Mouse (Mus musculus) ES-Bruce4 (cell line): ENCODE data around the gene Gpc6. TPM values are rescaled to one million over a fixed set of nuclear protein-coding genes. Genes with fewer than 3 reads are reported as not detected.

Source experiments
- H3K27ac ChIP-seq: 2 replicates; pipeline ENCODE4 v1.5.1; 2012; ENCODE audit warnings: low read length, inconsistent platforms; ENCODE audit not compliant: insufficient read depth
- H3K27me3 ChIP-seq: 2 replicates; pipeline ENCODE4 v1.6.1; 2012; ENCODE audit warnings: mild to moderate bottlenecking, low read length, inconsistent platforms; ENCODE audit not compliant: control insufficient read depth, poor library complexity, insufficient read depth, severe bottlenecking
- H3K36me3 ChIP-seq: 2 replicates; pipeline ENCODE4 v1.6.1; 2012; ENCODE audit warnings: inconsistent platforms, mild to moderate bottlenecking, low read length, moderate library complexity; ENCODE audit not compliant: control insufficient read depth, poor library complexity, insufficient read depth, severe bottlenecking
- H3K4me1 ChIP-seq: one replicate; pipeline ENCODE4 v1.8.1; 2011; ENCODE audit warnings: low read length; ENCODE audit not compliant: control insufficient read depth, insufficient read depth
- H3K4me3 ChIP-seq: 2 replicates; pipeline ENCODE4 v1.5.1; 2011; ENCODE audit warnings: low read depth, mild to moderate bottlenecking, low read length
- H3K9ac ChIP-seq: 2 replicates; pipeline ENCODE4 v1.6.1; 2012; ENCODE audit warnings: low read depth, mild to moderate bottlenecking, inconsistent platforms; ENCODE audit not compliant: poor library complexity, severe bottlenecking
- H3K9me3 ChIP-seq: replicated peaks from 2 replicates; pipeline ENCODE4 v1.6.1; 2012; ENCODE audit warnings: mild to moderate bottlenecking, low read length, inconsistent platforms; ENCODE audit not compliant: control insufficient read depth, poor library complexity, insufficient read depth, severe bottlenecking
- CTCF ChIP-seq: IDR thresholded peaks from one replicate; pipeline ENCODE4 v1.8.1; 2011; ENCODE audit warnings: low read depth, low read length
- EP300 ChIP-seq: IDR thresholded peaks from 2 replicates; pipeline ENCODE4 v1.6.1; 2011; ENCODE audit warnings: low read depth, low read length; ENCODE audit not compliant: insufficient read depth
- POLR2A ChIP-seq: IDR thresholded peaks from one replicate; pipeline ENCODE4 v1.8.1; 2011; ENCODE audit warnings: low read length; ENCODE audit not compliant: insufficient read depth
- polyA plus RNA-seq: library from polyadenylated mRNA; stranded (reverse); fragments of >200 nt; gene quantifications from 2 replicates; pipeline ENCODE4 v1.2.4, GENCODE M21; 2011; ENCODE audit warnings: low read depth; ENCODE audit not compliant: missing spikeins, insufficient read depth, insufficient read length

Gpc6 gene
- polyA plus RNA-seq, 1 experiment, result 4.7 TPM

GRCm38 (mm10) chr14:117384096-117384770 is 459.1 kb downstream of the Gpc6 start:
- no peak for TF ChIP-seq CTCF
- TF ChIP-seq EP300, result no peak
- TF ChIP-seq POLR2A, result no peak

GRCm38 (mm10) chr14:117385731-117386270 is 460.7 kb downstream of the Gpc6 start:
- Histone ChIP-seq H3K27me3 (no peaks in the 10 kb centered on the region), H3K9me3 (no peaks in the 10 kb centered on the region), H3K36me3 (no peaks in the 10 kb centered on the region), H3K4me3 (no peak overlapping the region), H3K27ac (no peak overlapping the region), H3K4me1 (no peaks in the 10 kb centered on the region), H3K9ac (no peak overlapping the region)
- TF ChIP-seq EP300 (no peak), CTCF (no peak), POLR2A (no peak)

More at GRCm38 (mm10) chr14:117384096-117384770, 459.1 kb downstream of the Gpc6 start:
- Histone ChIP-seq H3K36me3 (no peaks in the 10 kb centered on the region), H3K9ac (no peak overlapping the region), H3K4me1 (no peaks in the 10 kb centered on the region), H3K27ac (no peak overlapping the region), H3K4me3 (no peak overlapping the region), H3K27me3 (no peaks in the 10 kb centered on the region), H3K9me3 (no peaks in the 10 kb centered on the region)

GRCm38 (mm10) chr14:117390794-117391320 is 465.7 kb downstream of the Gpc6 start:
- H3K36me3 ChIP-seq, result no peaks in the 10 kb centered on the region
- TF ChIP-seq POLR2A, result no peak
- no peak for TF ChIP-seq EP300
- TF ChIP-seq CTCF, result no peak
- H3K27me3 ChIP-seq, result no peaks in the 10 kb centered on the region
- no peak overlapping the region for H3K27ac ChIP-seq
- no peak overlapping the region for H3K4me3 ChIP-seq
- H3K9me3 ChIP-seq, result no peaks in the 10 kb centered on the region
- H3K4me1 ChIP-seq, result no peaks in the 10 kb centered on the region
- H3K9ac ChIP-seq, result no peak overlapping the region

DNA sequence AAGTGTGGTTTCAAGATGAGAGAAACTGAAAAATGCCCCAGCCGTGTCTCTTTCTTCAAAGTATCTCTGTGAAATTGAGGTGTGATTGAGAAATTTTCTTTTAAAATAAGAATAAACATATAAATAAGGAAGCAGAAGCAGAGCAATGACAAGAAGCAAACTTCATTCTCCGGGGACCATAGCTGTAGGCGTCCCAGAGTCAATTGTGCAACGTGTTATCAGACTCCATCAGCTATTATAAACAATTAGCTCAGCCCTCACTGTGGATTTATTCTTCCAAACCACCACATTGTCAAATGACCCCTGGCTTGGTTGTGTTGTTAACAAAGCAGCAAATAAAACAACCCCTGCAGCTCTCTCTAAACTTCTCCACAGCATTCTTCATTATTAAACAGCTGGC is 466.3 kb downstream of the Gpc6 start:
- Histone ChIP-seq H3K9me3 (no peaks in the 10 kb centered on the region), H3K4me1 (no peaks in the 10 kb centered on the region), H3K9ac (no peak overlapping the region), H3K27me3 (no peaks in the 10 kb centered on the region), H3K36me3 (no peaks in the 10 kb centered on the region), H3K4me3 (no peak overlapping the region), H3K27ac (no peak overlapping the region)
- no peak for TF ChIP-seq POLR2A

- Histone ChIP-seq H3K27me3 (no peaks in the 10 kb centered on the region), H3K36me3 (no peaks in the 10 kb centered on the region), H3K4me1 (no peaks in the 10 kb centered on the region), H3K4me3 (no peak overlapping the region), H3K27ac (no peak overlapping the region), H3K9me3 (no peaks in the 10 kb centered on the region), H3K9ac (no peak overlapping the region)
- TF ChIP-seq EP300 (no peak), POLR2A (no peak), CTCF (no peak)
These were observed 472.1 kb downstream of the Gpc6 start for GRCm38 (mm10) chr14:117397165-117397564.

- Histone ChIP-seq H3K36me3 (no peaks in the 10 kb centered on the region), H3K4me3 (no peak overlapping the region), H3K27ac (no peak overlapping the region), H3K9ac (no peak overlapping the region), H3K27me3 (no peaks in the 10 kb centered on the region), H3K4me1 (no peaks in the 10 kb centered on the region), H3K9me3 (no peaks in the 10 kb centered on the region)
- TF ChIP-seq CTCF (no peak), POLR2A (no peak), EP300 (no peak)
These were observed 482.9 kb downstream of the Gpc6 start for GRCm38 (mm10) chr14:117407824-117408524.
